Mouse (Mus musculus): Measurements from ENCODE around the gene N4bp2l1.

- TF ChIP-seq CTCF (IDR thresholded peaks at IDR 0.05; ENCODE audit: low read depth) (no peak), EP300 (optimal IDR thresholded peaks at IDR 0.05) (no peak)
Observed at GRCm38 (mm10) chr5:150522867-150523234, 74.1 kb downstream of the N4bp2l1 start.
